Mouse (Mus musculus): ENCODE measurements around the gene Ralgapa2.
A peak's percentile ranks its signal among the peaks of the same experiment; 100 is the strongest.

Gene Ralgapa2

DNA sequence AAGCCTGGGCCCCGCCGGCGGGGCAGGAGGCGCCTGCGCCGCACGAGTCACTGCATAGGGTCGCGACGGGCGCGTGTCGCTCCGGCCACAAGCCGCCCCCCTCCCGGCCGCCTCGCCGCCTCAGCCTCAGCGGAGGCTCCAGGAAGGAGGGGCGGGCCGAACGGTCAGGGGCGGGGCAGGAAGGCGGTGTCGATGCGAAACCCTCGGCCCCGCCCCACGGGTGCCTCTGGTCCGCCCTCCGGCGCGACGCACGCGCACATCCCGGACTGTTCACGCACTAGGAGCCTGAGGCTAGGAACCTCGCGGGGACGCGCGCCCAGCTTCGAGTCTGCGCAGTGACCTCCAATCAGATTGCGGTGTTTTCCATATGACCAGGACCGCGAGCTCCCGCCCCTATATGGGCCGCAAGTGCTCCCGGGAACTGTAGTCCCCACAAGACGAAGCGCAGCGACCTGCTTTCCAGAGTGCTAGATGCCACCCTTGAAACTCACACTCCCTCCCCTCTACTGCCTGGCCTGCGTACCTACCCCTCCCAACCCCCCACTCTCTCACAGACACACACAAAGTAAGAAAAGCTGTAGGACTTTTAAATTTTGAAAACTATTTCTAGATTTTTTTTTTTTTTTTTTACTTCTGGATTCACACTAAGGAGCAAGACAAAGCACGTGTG lies at the start of gene Ralgapa2:
Gene Ralgapa2 (minus strand): TSS at position 434 of the 670 bp plus-strand sequence.
- peak; percentile 98 for DNase-seq (ENCODE audit: low spot score in 2 of 2)

DNA sequence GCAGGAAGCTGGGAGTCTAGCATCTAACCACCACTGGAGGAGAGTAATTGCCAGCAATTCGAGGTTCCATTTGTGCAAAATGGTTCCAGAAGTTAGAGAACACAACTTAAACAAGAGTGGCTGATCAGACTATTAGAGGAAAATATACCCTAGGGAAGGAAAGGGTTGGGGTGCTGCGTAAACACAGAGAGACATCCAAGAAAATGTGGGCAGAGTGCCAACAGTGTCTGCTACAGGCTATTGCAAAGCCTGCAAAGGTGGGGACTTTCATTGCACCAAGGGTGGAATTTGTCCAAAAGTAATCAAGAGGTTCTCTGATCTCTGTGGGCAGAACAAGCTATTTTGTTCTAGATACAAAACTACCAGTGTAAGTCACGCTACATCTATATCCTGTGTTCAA lies 49.4 kb upstream of the Ralgapa2 start:
- no peak for DNase-seq (ENCODE audit: low spot score in 2 of 2)

DNA sequence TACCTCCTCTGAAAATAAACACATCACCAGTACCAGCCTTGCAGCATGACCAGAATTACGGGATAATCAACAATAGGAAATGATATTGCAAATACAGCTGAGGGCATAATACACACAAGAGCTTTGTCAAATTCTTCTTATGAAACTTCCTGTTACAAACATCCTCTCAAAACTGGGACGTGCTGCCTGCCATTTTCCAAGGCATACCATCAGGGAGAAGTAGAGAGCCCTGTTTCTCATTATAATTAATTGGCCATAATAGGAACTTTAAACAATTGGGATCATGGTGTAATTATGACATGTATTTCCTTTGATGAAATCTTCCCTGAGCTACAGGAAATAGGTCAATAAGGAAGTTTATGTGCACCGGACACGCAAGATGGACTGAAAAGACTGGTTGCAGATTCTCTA lies 48.5 kb upstream of the Ralgapa2 start:
- DNase-seq (ENCODE audit: low spot score in 2 of 2): no peak

DNA sequence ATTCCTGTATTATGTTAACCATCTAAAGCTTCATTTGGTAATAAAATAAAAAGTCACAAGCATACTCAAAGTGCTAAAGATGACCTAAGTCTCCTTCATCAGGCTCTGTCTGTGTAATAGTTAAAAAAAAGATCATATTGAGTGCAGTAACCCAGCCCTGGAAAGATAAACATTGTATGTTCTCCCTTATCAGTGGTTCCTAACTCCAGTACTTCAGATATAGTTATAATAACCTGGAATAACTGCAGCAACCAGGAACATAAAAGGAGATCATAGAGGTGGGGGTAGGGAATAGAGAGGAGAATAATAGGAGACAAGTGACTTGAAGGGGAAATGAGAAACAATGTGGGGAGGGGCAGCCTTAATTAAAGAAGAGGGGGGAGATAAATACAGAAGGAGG lies 44.0 kb upstream of the Ralgapa2 start:
- DNase-seq (ENCODE audit: low spot score in 2 of 2): no peak

DNA sequence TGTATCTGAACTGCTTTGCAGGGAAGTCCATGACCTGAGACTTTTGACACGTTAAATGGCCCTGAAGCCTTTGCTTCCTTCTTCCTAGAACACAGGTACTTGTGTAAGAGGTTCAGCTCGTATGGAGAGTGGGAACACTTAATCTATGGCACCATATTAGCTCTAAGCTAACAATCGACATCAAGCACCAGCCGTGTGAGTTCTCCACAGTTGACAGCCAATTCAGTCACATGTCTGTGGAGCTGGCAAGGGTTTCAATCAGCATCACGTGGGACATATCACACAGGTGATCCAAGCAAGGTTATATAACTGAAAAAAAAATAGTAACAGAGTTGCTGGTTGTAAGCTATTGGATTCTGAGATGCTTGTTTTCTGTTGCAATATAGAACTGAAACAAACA lies 43.2 kb upstream of the Ralgapa2 start:
- DNase-seq (ENCODE audit: low spot score in 2 of 2): no peak

DNA sequence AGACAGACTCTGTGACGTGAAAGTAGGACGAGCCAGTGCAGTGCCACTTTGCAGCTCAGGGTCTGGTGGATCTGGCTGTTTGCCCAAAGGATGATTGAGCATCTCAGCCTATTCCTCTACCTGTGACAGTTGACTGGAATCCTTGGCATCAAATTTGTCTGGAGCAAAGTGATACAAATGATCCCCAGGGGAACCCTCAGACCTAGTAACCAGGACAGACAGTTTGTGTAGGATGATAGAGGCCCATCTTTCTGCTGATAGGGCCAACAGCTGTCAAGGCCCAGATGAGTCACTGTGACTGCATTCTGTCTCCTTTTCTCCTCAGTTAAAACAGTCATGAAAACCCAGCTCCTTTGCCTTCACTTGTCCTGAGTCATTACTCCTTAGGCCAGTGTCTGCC lies 41.6 kb upstream of the Ralgapa2 start:
- no peak for DNase-seq (ENCODE audit: low spot score in 2 of 2)

DNA sequence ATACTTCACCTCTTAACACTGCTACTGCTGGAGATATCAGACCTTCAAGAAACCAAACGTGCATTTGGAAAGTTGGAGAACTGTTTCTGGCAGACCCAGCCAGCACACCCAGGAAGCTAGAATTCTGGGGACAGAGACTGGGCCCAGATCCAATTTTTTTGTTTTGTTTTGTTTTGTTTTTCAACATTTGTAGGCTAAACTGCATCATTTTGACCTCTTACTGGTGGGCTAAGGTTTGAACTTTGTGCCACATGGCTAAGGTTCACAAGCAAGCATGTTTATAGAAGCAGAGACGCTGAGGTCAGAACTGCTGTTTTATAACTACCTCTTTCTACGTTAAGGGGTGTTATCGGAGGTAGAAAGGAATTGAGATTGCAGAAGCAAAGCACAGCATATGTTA lies 39.7 kb upstream of the Ralgapa2 start:
- DNase-seq (ENCODE audit: low spot score in 2 of 2): no peak

DNA sequence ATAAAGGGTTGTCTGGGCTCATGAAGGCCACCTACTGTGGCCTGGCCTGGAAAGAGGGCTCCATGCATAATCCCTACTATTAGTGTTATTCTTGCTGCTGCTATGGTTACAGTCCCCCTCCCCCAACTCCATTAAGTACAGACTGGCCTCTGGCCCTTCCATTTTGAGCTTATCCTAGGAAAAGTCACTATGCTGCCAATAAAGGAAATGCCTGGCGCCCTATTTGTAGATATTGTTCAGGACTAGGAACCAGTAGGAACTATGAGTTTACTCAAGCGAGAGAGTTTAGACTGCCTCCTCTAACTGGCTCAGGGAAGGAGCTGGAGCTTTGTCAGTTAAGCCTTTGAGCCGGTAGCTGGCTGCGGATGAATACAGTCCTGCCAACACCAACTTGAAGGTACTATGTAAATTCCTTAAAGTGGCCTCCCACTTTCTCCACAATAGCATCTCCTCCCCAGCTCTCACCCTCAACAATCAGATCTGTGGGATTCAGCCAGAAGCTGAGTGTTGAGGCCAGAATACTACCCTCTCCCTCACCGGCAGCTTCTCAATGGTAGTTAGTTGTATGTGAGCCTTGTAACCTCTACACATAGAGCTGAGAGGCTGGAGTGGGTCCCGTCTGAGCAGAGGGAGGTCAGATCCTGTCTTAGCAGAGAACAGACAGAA lies 37.1 kb upstream of the Ralgapa2 start:
- no peak for DNase-seq (ENCODE audit: low spot score in 2 of 2)

DNA sequence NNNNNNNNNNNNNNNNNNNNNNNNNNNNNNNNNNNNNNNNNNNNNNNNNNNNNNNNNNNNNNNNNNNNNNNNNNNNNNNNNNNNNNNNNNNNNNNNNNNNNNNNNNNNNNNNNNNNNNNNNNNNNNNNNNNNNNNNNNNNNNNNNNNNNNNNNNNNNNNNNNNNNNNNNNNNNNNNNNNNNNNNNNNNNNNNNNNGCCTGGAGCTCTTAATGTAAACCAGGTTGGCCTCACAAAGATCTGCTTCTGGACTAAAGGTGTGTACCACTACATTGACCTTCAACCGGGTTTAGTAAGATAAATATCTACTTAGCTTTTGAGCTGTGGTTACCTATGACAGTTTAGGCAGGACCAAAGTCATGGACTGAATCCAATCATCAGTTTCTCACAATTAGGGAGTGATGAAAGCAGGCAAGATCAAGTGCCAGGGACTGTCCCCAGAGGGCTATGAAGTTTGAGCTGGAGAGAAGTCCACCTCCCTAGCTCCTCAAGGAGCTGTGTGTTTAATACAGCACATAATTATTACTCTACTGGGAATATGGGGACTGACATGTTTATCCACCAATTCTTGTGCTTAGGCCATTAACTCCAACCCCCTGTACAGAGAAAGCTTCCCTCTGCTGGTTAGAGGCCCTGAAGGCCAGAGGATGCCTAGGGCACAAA lies 32.1 kb upstream of the Ralgapa2 start:
- DNase-seq (ENCODE audit: low spot score in 2 of 2): no peak

DNA sequence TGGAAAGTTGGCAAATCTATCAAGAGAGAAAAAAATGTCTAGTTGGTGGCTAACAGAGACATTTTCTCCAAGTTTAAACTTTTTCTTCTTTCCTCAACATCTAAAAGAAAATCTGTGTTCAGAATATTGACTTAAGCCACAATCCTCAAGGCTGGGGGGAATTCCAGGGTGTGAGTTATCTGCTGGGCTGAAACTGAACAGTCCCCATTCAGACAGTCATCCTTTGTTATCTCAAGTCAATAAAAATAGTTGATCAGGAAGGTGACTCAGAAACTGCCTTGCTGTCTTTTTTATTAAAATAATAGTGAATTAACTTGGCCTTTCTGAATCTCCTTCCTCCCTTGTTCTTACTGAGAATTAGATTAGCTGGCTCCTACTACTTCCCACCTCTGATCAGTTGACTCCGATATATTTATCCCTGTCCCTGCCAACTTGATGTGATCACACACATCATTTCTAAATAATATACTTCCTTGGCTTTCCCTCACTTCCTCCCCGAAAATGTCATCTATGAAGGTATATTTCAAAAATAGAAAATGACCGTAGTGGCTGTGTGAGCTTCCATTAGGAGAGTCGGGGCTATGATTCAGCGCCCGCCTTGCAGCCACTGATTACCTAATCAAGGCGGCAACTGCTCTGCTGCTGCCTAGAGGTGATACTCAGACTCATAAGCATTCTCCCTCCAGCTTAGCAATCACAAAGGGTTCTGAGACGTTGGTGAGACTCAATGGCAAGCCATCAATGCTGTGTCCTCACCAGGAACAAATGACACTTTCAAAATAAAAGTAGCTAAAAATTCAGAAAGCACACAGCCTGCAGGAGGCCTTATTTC lies 21.2 kb upstream of the Ralgapa2 start:
- no peak for DNase-seq (ENCODE audit: low spot score in 2 of 2)

DNA sequence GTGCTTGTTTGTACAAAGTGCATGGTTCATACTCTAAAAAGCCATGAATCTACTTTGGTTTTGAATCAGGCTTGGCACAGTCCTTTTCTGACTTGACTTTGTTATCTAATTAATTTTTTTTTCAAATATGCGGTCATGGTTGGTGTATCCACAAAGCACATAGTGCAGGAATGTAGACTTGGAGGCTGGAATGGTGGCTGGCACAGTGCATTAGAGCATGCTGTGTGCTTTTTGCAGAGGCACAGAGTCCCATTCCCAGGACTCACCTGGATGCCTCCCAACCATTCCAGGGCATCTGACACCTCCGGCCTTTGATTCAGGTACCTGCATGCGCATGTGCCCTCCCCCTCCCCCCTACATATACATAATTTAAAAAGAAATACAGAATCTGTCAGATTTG lies 20.3 kb upstream of the Ralgapa2 start:
- DNase-seq (ENCODE audit: low spot score in 2 of 2): no peak

DNA sequence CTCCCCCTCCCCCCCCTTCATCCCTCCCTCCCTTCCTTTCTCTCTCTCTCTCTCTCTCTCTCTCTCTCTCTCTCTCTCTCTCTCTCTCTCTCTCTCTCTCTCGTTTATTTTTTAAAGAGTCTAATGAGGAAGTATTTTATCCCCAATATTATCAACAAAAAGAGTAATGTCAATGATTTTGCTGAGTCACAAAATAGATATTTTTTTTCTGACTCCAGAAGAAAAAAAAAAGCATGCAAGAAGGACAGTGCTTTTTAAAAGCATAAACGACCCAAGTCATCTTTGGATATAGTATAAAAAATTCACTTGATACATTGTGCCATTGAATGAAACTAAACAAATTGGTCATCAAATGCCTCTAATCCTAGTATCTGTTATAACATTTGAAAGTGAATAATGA lies 13.3 kb upstream of the Ralgapa2 start:
- DNase-seq (ENCODE audit: low spot score in 2 of 2): no peak

DNA sequence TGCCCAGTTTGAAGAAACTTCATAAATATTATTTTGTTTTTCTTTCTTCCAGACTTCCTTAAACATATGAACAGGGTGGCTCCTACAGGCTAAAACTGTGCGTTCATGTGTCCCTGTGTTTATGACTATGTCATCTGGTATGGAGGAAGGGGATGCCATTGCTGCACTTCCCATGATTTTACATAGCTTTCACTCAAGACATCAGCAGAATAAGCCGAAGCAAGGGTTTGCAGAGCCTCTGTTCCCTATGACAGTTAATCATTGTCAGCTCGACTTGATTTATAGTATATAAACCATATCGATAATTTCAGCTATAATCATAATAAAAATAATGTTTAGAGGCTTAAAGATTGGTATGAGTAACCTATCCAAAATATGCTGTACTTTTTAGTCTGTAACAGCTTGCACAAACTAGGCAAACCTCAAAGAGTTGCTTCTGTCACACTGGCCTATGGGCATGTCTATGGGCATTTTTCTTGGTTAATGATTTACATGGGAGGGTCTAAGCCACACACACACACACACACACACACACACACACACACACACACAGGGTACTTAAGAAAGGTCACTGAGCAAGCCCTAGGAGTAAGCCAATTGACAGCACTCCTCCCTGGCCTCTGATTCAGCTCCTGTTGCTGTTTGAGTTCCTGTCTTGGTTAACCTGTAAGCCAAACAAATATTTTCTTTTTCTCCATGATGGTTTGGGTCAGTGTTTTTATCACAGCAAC lies 12.7 kb upstream of the Ralgapa2 start:
- no peak for DNase-seq (ENCODE audit: low spot score in 2 of 2)

DNA sequence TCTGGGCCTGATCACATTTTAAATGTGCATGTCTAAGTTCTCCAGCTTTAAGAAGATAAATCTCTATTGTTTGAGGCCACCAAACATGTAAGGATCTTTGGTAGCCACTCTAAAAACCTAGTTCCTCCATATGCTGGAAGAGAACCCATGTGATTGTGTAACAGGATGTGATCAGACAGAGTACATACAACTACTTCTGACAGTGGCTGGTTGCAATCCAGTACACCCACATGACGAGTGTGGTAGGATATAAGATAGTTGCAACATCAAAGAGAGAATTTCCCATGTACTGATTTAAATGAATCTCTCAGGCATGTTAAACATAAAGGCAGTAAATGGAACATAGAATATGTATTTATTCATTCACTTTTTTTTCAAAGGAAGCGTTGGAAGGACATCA lies 4.8 kb upstream of the Ralgapa2 start:
- no peak for DNase-seq (ENCODE audit: low spot score in 2 of 2)

DNA sequence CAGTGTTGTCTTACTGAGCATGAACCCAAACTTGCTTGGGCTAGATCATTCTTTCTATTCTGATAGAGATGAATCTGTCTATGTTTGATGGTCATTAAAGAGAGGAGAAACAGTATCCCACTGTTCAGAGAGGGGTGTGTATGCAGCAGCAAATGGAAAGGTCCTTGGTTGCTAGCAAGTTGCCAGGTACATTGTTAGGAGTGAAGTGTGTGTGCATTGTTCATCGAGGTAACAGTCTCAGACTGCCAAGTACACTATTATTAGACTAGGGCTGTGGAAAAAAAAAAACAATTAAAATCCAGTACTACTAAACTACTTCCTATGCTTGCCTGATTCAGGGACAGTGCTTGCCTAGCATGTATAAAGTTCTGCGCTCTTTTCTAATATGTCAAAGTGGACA lies 2.9 kb upstream of the Ralgapa2 start:
- DNase-seq (ENCODE audit: low spot score in 2 of 2): no peak

DNA sequence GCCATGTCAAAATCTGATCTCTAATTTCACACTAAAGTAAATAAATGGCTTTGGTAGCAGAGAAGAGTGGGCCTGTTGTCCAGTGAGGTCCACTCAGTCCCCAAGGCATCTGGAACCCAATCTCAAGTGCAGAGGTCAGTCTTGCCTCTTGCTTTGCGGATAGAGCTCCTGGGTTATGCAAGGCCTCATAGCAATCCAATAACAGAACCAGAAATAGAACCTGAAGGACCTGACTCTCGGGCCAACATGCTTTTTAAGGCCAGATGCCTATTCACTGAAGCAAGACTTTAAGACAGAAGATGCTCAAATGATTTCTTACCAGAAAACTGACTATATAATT lies 407 bp upstream of the Ralgapa2 start:
- peak in 1 of 2 experiments; percentile 18 for DNase-seq (ENCODE audit: low spot score in 2 of 2)

DNA sequence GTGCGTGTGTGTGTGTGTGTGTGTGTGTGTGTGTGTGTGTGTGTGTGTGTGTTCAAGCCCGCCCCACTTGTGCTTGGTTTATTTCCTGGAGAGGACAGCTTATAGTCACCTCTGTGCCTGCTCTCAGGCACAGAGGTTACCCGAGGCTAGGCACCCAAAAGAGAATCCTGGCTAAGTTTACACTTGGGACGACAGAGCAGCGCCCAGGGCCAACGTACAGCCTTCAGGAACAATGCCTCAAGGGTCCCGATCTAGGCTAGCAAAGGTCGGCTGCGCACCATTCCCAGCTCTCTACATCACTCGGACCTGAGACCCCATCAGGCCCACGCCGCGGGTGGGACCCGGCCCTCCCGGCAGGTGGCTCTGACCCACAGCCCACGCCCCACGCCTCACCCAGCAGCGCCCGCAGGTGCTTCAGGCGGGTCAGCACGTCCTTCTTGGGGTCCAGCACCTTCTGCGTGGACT lies 711 bp downstream of the Ralgapa2 start:
- peak in 1 of 2 experiments; percentile 46 for DNase-seq (ENCODE audit: low spot score in 2 of 2)

DNA sequence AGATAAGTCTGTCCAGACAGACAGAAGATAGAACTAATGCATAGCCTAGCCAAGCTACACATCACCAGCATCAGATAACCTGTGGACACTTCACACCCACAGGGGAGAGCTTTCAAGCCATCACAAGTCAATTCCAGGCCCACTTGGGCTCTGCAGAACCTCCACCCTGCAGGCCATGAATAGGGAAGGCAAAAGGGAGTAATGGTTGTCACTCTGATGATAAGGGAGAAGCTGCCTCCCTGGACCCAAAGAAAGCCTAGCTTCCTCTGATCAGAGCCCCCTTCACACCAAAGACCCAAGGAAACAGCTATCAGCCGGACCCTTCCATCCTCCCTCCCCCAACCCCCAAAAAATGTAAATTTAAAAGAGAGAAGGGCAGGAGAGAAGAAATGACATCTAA lies 1.4 kb downstream of the Ralgapa2 start:
- DNase-seq (ENCODE audit: low spot score in 2 of 2): peak in 1 of 2 experiments; percentile 4

DNA sequence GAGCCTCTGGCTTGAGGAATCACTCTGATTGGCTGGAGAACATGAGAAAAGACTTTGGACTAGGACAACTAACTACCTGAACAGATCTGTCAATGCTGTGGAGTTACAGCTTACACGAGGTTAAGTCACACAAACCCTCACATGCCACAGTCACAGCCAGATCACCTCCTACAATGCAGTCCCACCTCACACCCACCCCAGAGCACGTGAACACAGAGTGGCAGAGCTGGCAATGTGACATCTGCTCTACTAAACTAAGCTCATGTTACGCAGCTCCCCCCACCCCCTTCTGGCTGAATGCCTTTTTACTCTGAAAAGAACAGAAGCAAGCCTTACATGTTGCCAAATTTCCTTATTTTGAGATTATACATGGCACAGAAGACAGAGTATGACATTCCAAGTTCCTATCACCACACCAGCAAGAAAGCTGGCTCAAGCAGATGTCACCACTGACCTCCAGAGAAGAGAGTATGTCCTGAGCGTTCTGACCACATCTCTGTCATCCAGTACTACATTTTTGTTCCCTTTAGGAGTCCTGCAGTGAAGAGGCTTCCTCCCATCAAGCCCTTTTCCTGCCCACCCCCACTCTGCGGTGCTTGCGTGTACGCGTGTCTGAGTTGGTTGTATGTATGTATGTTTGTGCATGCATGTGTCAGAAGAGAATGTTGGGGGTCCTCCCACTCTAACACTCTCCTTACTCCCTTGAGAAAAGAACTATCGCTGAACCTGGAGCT lies 9.4 kb downstream of the Ralgapa2 start:
- no peak for DNase-seq (ENCODE audit: low spot score in 2 of 2)

DNA sequence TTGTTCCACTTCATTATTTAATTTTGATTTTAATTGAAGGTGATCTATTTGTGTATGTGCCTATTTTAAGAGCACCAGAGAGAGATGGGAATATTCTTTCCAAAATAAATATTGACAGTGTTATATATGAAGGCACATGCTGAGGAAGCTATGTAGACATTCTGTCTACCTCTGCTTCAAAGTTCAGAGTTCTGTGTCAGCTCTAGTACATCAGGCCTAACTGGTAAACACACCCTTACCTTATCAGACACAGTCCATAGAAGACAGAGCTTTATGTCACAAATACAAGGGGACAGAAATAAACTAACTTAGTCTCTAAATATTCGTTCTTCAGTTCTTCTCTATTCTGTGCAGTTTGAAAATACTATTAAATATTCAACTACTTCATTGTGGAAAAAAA lies 12.1 kb downstream of the Ralgapa2 start:
- DNase-seq (ENCODE audit: low spot score in 2 of 2): no peak

DNA sequence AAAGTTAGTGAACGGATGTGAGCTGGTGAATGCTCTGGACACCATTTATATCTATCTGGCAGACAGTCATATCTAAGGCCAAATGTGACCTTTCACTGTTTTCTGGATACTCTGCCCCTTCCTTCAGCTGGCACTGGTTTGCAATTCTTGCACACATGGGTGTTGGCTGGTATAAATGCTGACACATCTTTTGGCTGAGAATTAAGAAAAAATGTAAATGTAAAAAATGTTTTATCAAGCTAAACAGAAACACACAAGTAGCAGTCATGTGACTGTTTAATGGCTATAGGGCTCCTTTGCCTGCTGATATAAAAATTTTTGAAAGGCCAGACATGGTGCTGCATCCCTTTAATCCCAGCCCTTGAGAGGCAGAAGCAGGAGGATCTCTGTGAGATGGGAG lies 13.0 kb downstream of the Ralgapa2 start:
- no peak for DNase-seq (ENCODE audit: low spot score in 2 of 2)
